Mouse (Mus musculus): Measurements from ENCODE around the gene Gm44579.

DNA sequence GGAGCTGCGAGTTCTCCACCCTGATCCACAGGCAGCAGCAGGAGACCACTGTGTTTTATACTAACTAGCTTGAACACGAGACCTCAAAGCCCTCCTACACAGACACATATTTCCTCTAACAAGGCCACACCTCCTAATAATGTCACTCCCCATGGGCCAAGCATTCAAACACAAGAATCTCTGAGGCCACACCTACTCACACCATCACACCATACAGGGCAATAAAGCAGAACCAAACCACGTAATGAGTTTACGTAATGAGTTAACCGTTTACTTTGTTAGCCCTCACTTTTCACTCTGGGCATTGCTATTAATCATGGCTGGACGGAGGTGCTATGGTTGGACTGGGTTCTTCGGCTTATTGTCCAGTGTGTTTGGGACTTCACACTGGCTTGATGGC lies 81.0 kb downstream of the Gm44579 start:
- TF ChIP-seq CTCF (IDR thresholded peaks at IDR 0.05; ENCODE audit: control insufficient read depth, insufficient read depth, insufficient read length) (no peak), MYOG (IDR thresholded peaks at IDR 0.05; ENCODE audit: control insufficient read depth, extremely low read depth, insufficient read length) (no peak)

All from C2C12 (cell line).